Mouse (Mus musculus): ENCODE measurements at regions not wholly inside any gene's neighbourhood (a gene's known extent, or its start where the extent isn't known, plus 50 kb on each side); places are given as distances from the start of the nearest gene placed in this dataset.

GRCm38 (mm10) chr7:40253486-40253885 is 644.6 kb upstream of the Vstm2b start:
- DNase-seq (ENCODE audit: low spot score in 2 of 2), result no peak

GRCm38 (mm10) chr7:40257733-40258376 is 640.3 kb upstream of the Vstm2b start:
- DNase-seq (ENCODE audit: low spot score in 2 of 2), result no peak

- DNase-seq (ENCODE audit: low spot score in 2 of 2), result peak; percentile 32 to 53
Measured at GRCm38 (mm10) chr7:40258377-40258739, 639.8 kb upstream of the Vstm2b start.

- peak; percentile 38 to 67 for DNase-seq (ENCODE audit: low spot score in 2 of 2)
Measured at GRCm38 (mm10) chr7:40273459-40274072, 624.6 kb upstream of the Vstm2b start.

- DNase-seq (ENCODE audit: low spot score in 2 of 2), result no peak
Measured at GRCm38 (mm10) chr7:40275078-40275477, 623.0 kb upstream of the Vstm2b start.

GRCm38 (mm10) chr7:40275658-40276057 is 622.5 kb upstream of the Vstm2b start:
- no peak for DNase-seq (ENCODE audit: low spot score in 2 of 2)

- DNase-seq (ENCODE audit: low spot score in 2 of 2), result no peak
Measured at GRCm38 (mm10) chr7:40276116-40276515, 622.0 kb upstream of the Vstm2b start.

- DNase-seq (ENCODE audit: low spot score in 2 of 2), result no peak
Measured at GRCm38 (mm10) chr7:40290166-40290565, 608.0 kb upstream of the Vstm2b start.

GRCm38 (mm10) chr7:40310558-40310957 is 587.6 kb upstream of the Vstm2b start:
- peak in 1 of 2 experiments; percentile 21 for DNase-seq (ENCODE audit: low spot score in 2 of 2)

GRCm38 (mm10) chr7:40321171-40321570 is 577.0 kb upstream of the Vstm2b start:
- no peak for DNase-seq (ENCODE audit: low spot score in 2 of 2)

- DNase-seq (ENCODE audit: low spot score in 2 of 2), result no peak
Measured at GRCm38 (mm10) chr7:40325188-40325705, 572.9 kb upstream of the Vstm2b start.

- DNase-seq (ENCODE audit: low spot score in 2 of 2), result no peak
Measured at GRCm38 (mm10) chr7:40332455-40332854, 565.7 kb upstream of the Vstm2b start.

GRCm38 (mm10) chr7:40352306-40352705 is 545.8 kb upstream of the Vstm2b start:
- no peak for DNase-seq (ENCODE audit: low spot score in 2 of 2)

- no peak for DNase-seq (ENCODE audit: low spot score in 2 of 2)
Measured at GRCm38 (mm10) chr7:40362719-40363118, 535.4 kb upstream of the Vstm2b start.

- no peak for DNase-seq (ENCODE audit: low spot score in 2 of 2)
Measured at GRCm38 (mm10) chr7:40372713-40373112, 525.4 kb upstream of the Vstm2b start.

GRCm38 (mm10) chr7:40377839-40378238 is 520.3 kb upstream of the Vstm2b start:
- DNase-seq (ENCODE audit: low spot score in 2 of 2), result no peak

GRCm38 (mm10) chr7:40381244-40381643 is 516.9 kb upstream of the Vstm2b start:
- DNase-seq (ENCODE audit: low spot score in 2 of 2), result no peak

GRCm38 (mm10) chr7:40388152-40388551 is 510.0 kb upstream of the Vstm2b start:
- no peak for DNase-seq (ENCODE audit: low spot score in 2 of 2)

- no peak for DNase-seq (ENCODE audit: low spot score in 2 of 2)
Measured at GRCm38 (mm10) chr7:40389795-40390194, 508.3 kb upstream of the Vstm2b start.

GRCm38 (mm10) chr7:40390927-40391326 is 507.2 kb upstream of the Vstm2b start:
- no peak for DNase-seq (ENCODE audit: low spot score in 2 of 2)

- DNase-seq (ENCODE audit: low spot score in 2 of 2), result no peak
Measured at GRCm38 (mm10) chr7:40391626-40392025, 506.5 kb upstream of the Vstm2b start.

- DNase-seq (ENCODE audit: low spot score in 2 of 2), result no peak
Measured at GRCm38 (mm10) chr7:40392207-40392606, 505.9 kb upstream of the Vstm2b start.

GRCm38 (mm10) chr7:40392699-40393098 is 505.4 kb upstream of the Vstm2b start:
- DNase-seq (ENCODE audit: low spot score in 2 of 2), result no peak
